Mouse (Mus musculus) forebrain, postnatal 0 days (tissue): ENCODE measurements around the gene Rpl18a. TPM values are rescaled to one million over a fixed set of nuclear protein-coding genes. Genes with fewer than 3 reads are reported as not detected.
A peak's percentile ranks its signal among the peaks of the same experiment; 100 is the strongest.

Experiments
- ATAC-seq: fragments of 200-750 bp; cut with Nextera tagmentation; 2 replicates; pipeline ENCODE4 v1.8.0; 2017; ENCODE audit warnings: mild to moderate bottlenecking, moderate library complexity
- DNase-seq: peaks from one replicate; pipeline ENCODE4 v3.0.0-alpha.2; 2015
- H3K27ac ChIP-seq: fragments of 300-500 bp; sonication (generic); 2 replicates; pipeline ENCODE4 v1.5.1; 2014; ENCODE audit warnings: low read depth, mild to moderate bottlenecking, antibody characterized with exemption, low read length, moderate library complexity, mixed read lengths
- H3K27me3 ChIP-seq: fragments of 300-500 bp; sonication (generic); 2 replicates; pipeline ENCODE4 v1.6.1; 2014; ENCODE audit warnings: mild to moderate bottlenecking, low read length, mixed read lengths; ENCODE audit not compliant: insufficient read depth
- H3K36me3 ChIP-seq: fragments of 300-500 bp; sonication (generic); 2 replicates; pipeline ENCODE4 v1.6.1; 2014; ENCODE audit warnings: mild to moderate bottlenecking, moderate library complexity; ENCODE audit not compliant: insufficient read depth
- H3K4me1 ChIP-seq: fragments of 300-500 bp; sonication (generic); 2 replicates; pipeline ENCODE4 v1.6.1; 2014; ENCODE audit warnings: antibody characterized with exemption; ENCODE audit not compliant: insufficient read depth
- H3K4me2 ChIP-seq: fragments of 300-500 bp; sonication (generic); 2 replicates; pipeline ENCODE4 v1.6.1; 2014; ENCODE audit warnings: low read depth, mild to moderate bottlenecking, moderate library complexity
- H3K4me3 ChIP-seq: fragments of 300-500 bp; sonication (generic); 2 replicates; pipeline ENCODE4 v1.5.1; 2014; ENCODE audit warnings: low read depth, low read length, mixed read lengths
- H3K9ac ChIP-seq: fragments of 300-500 bp; sonication (generic); 2 replicates; pipeline ENCODE4 v1.6.1; 2014; ENCODE audit warnings: mild to moderate bottlenecking
- H3K9me3 ChIP-seq: fragments of 300-500 bp; sonication (generic); 2 replicates; pipeline ENCODE4 v1.6.1; 2016; ENCODE audit warnings: low read length
- CTCF ChIP-seq: sonication (generic); IDR thresholded peaks from 2 replicates; pipeline ENCODE4 v1.5.1; 2016; ENCODE audit warnings: antibody characterized with exemption, control low read depth, low read depth
- WGBS: fragments of 180-500 bp; shearing (Covaris S2); extraction: QIAGEN DNeasy Blood & Tissue Kit; methylation state at CpG from one replicate; pipeline ENCODE4 v1.1.7; 2014; 5-methylcytosine and 5-hydroxymethylcytosine counted together
- polyA plus RNA-seq: library from polyadenylated mRNA; unstranded; fragments of >200 nt; fragmentation: Nextera tagmentation; extraction: Ambion mirVana; gene quantifications from 2 replicates; pipeline ENCODE4 v1.2.1, GENCODE M21; 2015
- total RNA-seq: library from RNA; depleted of rRNA; stranded (reverse); fragments of >200 nt; gene quantifications from 2 replicates; pipeline ENCODE4 v1.2.3, GENCODE M21; 2014

Rpl18a gene
- total and polyA plus RNA-seq, 2 experiments from 2014 or later = 1,945 to 2,793 TPM

- ATAC-seq = no peak
- Histone ChIP-seq H3K4me2 (no peak overlapping the region), H3K36me3 (no peaks in the 10 kb centered on the region), H3K27ac (no peak overlapping the region), H3K9me3 (no peaks in the 10 kb centered on the region), H3K4me3 (no peak overlapping the region), H3K27me3 (no peaks in the 10 kb centered on the region), H3K9ac (no peak overlapping the region), H3K4me1 (no peaks in the 10 kb centered on the region)
- WGBS = 30% methylated on average over 11 of the region's 11 CpGs
- TF ChIP-seq CTCF = no peak
- no peak for DNase-seq
Observed at GRCm38 (mm10) chr8:70880546-70880945, 16.7 kb downstream of the Rpl18a start.

GRCm38 (mm10) chr8:70880126-70880525 lies 17.1 kb downstream of the Rpl18a start:
- no peaks in the 10 kb centered on the region for H3K9me3 ChIP-seq
- H3K4me1 ChIP-seq = no peaks in the 10 kb centered on the region
- no peak overlapping the region for H3K4me3 ChIP-seq
- no peaks in the 10 kb centered on the region for H3K36me3 ChIP-seq
- DNase-seq = no peak
- no peaks in the 10 kb centered on the region for H3K27me3 ChIP-seq
- peak; percentile 18; the same call in 1 of the 2 replicates for ATAC-seq
- no peak overlapping the region for H3K27ac ChIP-seq
- no peak overlapping the region for H3K9ac ChIP-seq
- 10% methylated on average over 4 of the region's 4 CpGs for WGBS
- peak; percentile 28; the same call in 1 of the 2 replicates for TF ChIP-seq CTCF
- H3K4me2 ChIP-seq = no peak overlapping the region

- H3K27me3 ChIP-seq = no peaks in the 10 kb centered on the region
- H3K9me3 ChIP-seq = no peaks in the 10 kb centered on the region
- H3K4me2 ChIP-seq = no peak overlapping the region
- no peak overlapping the region for H3K4me3 ChIP-seq
- no peak overlapping the region for H3K9ac ChIP-seq
- no peaks in the 10 kb centered on the region for H3K4me1 ChIP-seq
- ATAC-seq (peak; percentile 28; the same call in 1 of the 2 replicates), DNase-seq (no peak)
- WGBS = 47% methylated on average over 4 of the region's 4 CpGs
- no peak overlapping the region for H3K27ac ChIP-seq
- H3K36me3 ChIP-seq = no peaks in the 10 kb centered on the region
- TF ChIP-seq CTCF = no peak
Observed at GRCm38 (mm10) chr8:70879500-70879899, 17.7 kb downstream of the Rpl18a start.

GRCm38 (mm10) chr8:70878178-70878577 lies 19.0 kb downstream of the Rpl18a start:
- Histone ChIP-seq H3K9ac (no peak overlapping the region), H3K36me3 (no peaks in the 10 kb centered on the region), H3K9me3 (no peaks in the 10 kb centered on the region), H3K4me2 (no peak overlapping the region), H3K4me3 (no peak overlapping the region), H3K27me3 (no peaks in the 10 kb centered on the region), H3K4me1 (no peaks in the 10 kb centered on the region), H3K27ac (no peak overlapping the region)
- 68% methylated on average over 2 of the region's 2 CpGs for WGBS
- DNase-seq (no peak), ATAC-seq (no peak)
- TF ChIP-seq CTCF = no peak

- Histone ChIP-seq H3K4me1 (peaks cover 4% of the 10 kb centered on the region; the same call in 1 of the 2 replicates), H3K9me3 (no peaks in the 10 kb centered on the region), H3K36me3 (no peaks in the 10 kb centered on the region), H3K9ac (no peak overlapping the region), H3K27me3 (no peaks in the 10 kb centered on the region), H3K4me2 (no peak overlapping the region), H3K4me3 (no peak overlapping the region), H3K27ac (no peak overlapping the region)
- no peak for TF ChIP-seq CTCF
- ATAC-seq = no peak
- WGBS = 69% methylated on average over 4 of the region's 4 CpGs
- no peak for DNase-seq
Observed at GRCm38 (mm10) chr8:70876382-70876781, 20.8 kb downstream of the Rpl18a start.

GRCm38 (mm10) chr8:70874441-70874840 lies 22.8 kb downstream of the Rpl18a start:
- peaks cover 5% of the 10 kb centered on the region; the same call in 1 of the 2 replicates for H3K4me1 ChIP-seq
- H3K4me3 ChIP-seq = no peak overlapping the region
- 91% methylated on average over 13 of the region's 13 CpGs for WGBS
- ATAC-seq (no peak), DNase-seq (no peak)
- H3K9ac ChIP-seq = no peak overlapping the region
- no peaks in the 10 kb centered on the region for H3K9me3 ChIP-seq
- H3K27ac ChIP-seq = no peak overlapping the region
- no peak overlapping the region for H3K4me2 ChIP-seq
- H3K36me3 ChIP-seq = no peaks in the 10 kb centered on the region
- no peak for TF ChIP-seq CTCF
- H3K27me3 ChIP-seq = no peaks in the 10 kb centered on the region

GRCm38 (mm10) chr8:70873364-70873985 lies 23.7 kb downstream of the Rpl18a start, which contains the start of gene Ccdc124:
Gene Ccdc124 (minus strand): TSS chr8:70873935.
- DNase-seq (peak; percentile 98), ATAC-seq (peak; percentile 91)
- WGBS = 1% methylated on average over 46 of the region's 46 CpGs
- no peaks in the 10 kb centered on the region for H3K9me3 ChIP-seq
- peak within 1 kb of the TSS; percentile 88 for H3K27ac ChIP-seq
- peak within 1 kb of the TSS; percentile 66 for H3K4me3 ChIP-seq
- H3K27me3 ChIP-seq = no peaks in the 10 kb centered on the region
- H3K9ac ChIP-seq = peak within 1 kb of the TSS; percentile 59
- H3K4me1 ChIP-seq = peaks cover 11% of the 10 kb centered on the region; the same call in 1 of the 2 replicates
- H3K36me3 ChIP-seq = no peaks in the 10 kb centered on the region
- H3K4me2 ChIP-seq = peak within 1 kb of the TSS; percentile 94
- TF ChIP-seq CTCF = peak; percentile 94
